Mouse (Mus musculus) liver (tissue): ENCODE measurements around the gene Rest.

Experiments
- DNase-seq: peaks from one replicate; pipeline ENCODE4 v3.0.0-alpha.2; 2020; ENCODE audit warnings: mixed read lengths

Gene Rest

DNA sequence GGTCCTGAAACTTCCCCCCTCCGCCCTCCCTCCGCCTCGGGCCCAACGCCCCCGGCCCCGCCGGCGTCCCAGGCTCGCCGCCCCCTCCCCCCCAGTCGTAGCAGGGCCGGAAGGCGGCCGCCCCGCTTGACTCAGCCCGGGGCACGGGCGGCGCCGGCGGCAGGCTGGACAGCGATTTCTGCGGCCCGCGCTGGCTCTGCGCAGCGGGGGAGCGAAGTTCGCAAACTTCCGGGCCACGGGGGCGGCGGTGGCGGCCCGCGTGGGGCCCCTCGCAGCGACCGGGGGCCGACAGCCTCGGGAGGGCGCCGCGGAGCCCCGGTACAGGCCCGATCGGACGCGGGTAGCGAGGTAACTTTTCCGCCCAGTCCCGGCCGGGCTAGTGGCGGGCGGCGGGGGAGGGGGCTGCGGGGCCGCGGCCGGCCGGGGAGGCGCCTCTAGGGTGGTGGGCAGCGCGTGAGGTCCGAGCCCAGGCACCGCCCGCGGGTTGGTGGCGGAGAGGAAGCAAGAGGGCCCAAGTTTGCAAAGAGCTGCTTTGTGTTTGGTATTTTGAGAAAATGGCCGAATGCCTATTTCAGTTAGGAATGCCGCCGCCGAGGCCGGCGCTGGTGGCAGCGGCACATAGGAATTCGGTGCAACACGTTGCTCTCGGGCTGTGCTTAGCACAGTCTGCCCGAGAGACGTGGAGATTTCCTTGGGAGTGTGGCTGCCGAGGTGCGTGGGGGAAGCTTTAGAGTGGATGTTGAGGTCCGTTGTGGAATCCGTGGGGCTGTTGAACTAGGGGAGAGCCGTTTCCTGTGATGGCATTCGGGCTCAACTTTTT is 985 bp downstream of the Rest start:
- peak; percentile 59 for DNase-seq

GRCm38 (mm10) chr5:77266886-77267401 is 1.7 kb downstream of the Rest start:
- DNase-seq, result peak; percentile 20

- DNase-seq, result no peak
Observed at GRCm38 (mm10) chr5:77267441-77267840, 2.1 kb downstream of the Rest start.

DNA sequence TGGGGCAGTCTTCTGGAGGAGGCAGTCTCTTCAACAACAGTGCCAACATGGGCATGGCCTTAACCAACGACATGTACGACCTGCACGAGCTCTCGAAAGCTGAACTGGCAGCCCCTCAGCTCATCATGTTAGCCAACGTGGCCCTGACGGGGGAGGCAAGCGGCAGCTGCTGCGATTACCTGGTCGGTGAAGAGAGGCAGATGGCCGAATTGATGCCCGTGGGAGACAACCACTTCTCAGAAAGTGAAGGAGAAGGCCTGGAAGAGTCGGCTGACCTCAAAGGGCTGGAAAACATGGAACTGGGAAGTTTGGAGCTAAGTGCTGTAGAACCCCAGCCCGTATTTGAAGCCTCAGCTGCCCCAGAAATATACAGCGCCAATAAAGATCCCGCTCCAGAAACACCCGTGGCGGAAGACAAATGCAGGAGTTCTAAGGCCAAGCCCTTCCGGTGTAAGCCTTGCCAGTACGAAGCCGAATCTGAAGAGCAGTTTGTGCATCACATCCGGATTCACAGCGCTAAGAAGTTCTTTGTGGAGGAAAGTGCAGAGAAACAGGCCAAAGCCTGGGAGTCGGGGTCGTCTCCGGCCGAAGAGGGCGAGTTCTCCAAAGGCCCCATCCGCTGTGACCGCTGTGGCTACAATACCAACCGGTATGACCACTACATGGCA is 2.8 kb downstream of the Rest start:
- DNase-seq, result no peak

GRCm38 (mm10) chr5:77269399-77269798 is 4.1 kb downstream of the Rest start:
- peak; percentile 23 for DNase-seq

DNA sequence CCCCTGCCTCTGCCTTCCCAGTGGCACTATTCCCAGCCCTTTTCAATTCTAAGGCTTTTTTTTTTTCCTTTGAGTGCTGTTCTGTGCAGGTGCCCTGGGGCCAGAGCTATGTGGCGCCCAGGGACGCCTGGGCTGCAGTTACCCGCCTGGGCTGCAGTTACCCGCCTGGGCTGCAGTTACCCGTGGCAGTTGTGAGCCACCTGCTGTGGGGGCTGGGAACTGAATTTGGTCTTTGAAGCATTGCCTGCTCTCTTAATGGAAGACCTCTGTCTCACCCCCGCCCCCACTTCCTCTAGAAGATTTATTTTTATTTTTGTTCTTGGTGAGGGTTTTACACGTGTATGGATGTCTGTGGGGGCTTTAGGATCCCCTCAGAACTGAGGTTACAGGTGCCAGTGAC is 7.9 kb downstream of the Rest start:
- no peak for DNase-seq

- DNase-seq, result peak; percentile 47
Observed at GRCm38 (mm10) chr5:77275950-77276349, 10.7 kb downstream of the Rest start.

DNA sequence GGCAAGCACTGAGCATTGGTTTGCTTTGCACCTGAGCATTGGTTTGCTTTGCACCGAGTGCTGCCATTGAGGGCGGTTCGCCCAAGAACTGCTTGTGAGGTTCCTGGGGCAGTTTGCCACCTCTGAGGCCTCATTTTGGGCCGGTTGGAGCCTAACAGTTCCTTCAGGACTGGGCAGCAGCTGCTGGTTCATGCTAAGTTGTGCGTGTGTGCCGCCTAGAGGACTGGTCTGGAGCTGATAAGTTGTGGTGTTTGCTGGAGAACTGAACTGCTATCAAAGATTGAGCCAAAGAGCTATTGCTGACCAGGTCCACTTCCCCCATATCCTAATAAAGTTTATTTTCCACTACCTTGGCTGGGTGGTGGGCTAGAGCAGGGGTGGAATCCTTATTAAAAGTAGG is 11.9 kb downstream of the Rest start:
- DNase-seq, result no peak

DNA sequence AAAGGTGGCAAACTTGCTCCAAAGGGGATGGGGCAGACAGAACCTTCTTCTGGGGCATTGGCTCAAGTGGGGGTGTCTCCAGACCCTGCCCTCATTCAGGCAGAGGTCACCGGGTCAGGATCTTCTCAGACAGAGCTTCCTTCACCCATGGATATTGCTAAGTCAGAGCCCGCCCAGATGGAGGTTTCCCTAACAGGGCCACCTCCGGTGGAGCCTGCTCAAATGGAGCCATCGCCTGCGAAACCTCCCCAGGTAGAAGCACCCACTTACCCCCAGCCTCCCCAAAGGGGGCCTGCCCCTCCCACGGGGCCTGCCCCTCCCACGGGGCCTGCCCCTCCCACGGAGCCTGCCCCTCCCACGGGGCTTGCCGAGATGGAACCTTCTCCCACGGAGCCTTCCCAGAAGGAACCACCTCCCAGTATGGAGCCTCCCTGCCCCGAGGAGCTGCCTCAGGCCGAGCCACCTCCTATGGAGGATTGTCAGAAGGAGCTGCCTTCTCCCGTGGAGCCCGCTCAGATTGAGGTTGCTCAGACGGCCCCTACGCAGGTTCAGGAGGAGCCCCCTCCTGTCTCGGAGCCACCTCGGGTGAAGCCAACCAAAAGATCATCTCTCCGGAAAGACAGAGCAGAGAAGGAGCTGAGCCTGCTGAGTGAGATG is 16.4 kb downstream of the Rest start:
- no peak for DNase-seq

GRCm38 (mm10) chr5:77282242-77282641 is 17.0 kb downstream of the Rest start:
- no peak for DNase-seq

DNA sequence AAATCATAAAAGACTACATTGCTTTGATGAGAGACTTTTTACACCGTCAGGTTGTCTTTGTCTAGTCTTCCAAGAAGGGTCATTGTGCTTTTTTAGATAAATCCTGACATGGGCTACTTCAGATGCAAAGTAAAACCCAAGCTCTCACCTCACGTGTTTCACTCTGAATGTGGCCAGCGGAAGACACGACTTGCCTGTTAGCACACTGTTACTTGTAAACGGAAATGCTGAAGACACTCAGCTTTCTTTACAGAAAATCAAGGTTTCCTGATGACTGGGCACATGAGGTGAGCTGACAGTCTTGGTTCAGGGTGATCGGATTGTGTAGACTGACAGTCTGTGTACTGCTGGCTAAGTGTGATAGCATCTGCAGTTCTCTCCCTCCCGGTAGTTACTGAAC is 20.4 kb downstream of the Rest start:
- no peak for DNase-seq

DNA sequence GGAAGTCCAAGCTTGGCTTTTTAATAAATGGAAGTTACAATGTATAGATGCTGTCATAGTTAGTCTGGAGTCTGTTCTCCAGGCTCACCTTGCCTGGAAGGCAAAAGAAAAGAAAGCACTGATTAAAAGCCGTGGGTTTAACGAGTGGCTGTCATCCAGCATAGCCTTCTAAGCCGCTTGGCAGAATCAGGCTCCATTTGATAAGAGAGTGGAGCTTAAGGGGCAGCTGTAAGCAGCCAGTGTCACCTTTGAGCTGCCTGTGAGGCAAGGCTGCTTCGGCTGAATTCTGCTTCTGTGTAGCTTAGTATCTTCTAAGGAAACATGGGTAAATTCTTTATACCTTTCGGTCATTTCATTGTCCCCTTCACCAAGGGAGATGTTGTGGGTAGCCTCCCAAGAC is 21.6 kb downstream of the Rest start:
- DNase-seq, result no peak

DNA sequence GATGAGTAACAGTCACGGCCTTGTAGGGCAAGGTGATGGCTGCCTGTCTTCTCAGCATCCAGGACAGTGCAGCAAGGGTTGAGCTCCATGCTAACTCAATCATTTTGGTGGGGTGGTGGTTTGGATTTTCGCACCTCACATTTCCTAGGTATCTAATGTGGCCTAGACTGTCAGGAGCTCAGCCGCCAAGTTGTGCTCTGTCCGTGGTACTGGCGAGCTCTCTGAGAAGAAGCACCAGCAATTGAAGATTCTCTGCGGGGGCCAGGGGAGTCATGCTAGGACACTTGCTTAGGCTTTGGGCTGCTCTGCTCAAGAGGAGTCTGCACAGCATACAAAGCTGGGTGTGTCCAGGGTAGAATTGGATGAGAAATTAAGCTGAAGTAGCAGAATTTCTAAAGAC is 22.6 kb downstream of the Rest start:
- no peak for DNase-seq

DNA sequence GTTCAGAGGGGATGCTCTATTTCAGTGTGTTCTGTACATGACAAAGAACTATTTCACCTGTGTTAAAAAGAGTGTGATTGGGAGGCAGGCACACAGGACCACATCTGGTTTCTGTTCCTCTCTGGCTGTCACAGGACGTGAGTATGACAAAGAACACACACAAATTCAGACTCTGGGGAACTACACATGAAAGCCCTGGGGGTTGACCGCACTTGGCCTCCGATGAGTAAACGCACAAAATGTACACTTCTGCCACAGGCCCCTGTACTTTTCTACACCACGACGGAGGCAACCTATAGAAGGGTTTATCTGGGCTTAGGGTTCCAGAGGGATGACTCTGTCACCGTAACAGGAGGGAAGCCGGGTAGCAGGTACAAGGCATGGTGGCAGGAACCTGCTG is 24.4 kb downstream of the Rest start:
- DNase-seq, result no peak

GRCm38 (mm10) chr5:77290606-77291005 is 25.3 kb downstream of the Rest start:
- DNase-seq, result no peak

DNA sequence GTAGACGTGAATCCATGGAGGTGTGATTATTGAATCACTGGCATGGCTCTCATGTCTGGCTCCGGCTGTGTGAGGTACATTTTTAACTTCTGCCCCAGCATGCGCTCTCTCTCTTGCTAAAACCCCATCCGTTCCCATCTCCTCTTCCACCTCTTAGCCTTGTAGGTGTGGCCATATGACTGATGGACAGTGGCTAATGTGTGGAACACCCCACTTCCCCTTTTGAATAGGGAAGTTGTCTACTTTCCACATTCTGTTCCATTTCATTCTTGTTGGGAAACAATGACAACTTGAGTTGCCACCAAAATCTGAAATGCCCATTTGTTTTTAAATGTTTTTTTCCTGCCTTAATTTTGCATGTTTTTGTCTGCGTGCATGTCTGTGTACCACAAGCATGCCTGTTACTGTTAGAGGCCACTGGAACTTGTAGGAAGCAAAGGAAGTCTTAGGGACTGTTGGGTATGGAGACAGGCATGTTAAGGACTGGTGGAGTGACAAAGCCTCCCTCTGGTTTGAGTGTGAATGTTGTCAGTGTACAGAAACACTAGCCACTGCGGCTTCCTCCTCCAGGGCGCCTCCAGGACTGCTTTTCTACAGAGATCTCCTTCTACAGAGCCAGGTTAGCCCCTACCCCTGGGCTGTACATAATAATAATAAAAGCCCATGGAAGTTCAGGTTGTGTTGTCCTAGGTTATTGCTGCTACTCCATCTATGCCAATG is 27.7 kb downstream of the Rest start:
- DNase-seq, result no peak

- DNase-seq, result no peak
Observed at GRCm38 (mm10) chr5:77299486-77299885, 34.2 kb downstream of the Rest start.

GRCm38 (mm10) chr5:77301296-77301903 is 36.1 kb downstream of the Rest start:
- DNase-seq, result no peak

DNA sequence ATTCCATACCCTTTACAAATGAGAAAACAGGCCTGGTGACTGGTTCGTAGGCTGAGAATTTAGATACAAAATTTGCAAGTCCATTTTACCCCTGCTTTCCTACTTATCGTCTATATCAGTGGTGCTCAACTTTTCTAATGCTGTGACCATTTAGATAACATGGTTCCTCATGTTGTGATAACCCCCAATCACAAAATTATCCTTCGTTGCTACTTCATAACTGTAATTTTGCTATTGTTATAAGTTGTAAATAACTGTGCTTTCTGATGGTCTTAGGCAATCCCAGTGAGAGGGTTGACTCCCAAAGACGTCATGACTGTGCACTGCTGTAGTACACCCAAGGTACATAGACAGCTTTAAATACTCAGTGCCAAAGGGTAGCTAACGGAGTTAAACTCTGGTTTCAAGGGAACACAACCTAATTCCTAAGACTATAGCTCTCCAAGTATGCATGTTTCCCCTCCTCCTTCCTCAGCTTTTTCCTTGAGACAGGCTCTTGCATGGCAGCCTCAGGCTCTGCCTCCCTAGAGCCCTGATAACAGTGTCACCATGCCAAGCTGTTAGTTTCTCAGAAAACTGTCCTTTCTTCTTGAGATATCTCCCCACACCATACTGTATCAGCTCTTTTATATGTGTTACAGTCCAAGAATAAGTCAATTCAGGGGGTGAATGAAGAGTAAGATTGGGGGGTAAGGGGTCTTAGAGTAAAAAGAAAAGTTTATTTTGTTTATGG is 42.7 kb downstream of the Rest start:
- peak; percentile 24 for DNase-seq

DNA sequence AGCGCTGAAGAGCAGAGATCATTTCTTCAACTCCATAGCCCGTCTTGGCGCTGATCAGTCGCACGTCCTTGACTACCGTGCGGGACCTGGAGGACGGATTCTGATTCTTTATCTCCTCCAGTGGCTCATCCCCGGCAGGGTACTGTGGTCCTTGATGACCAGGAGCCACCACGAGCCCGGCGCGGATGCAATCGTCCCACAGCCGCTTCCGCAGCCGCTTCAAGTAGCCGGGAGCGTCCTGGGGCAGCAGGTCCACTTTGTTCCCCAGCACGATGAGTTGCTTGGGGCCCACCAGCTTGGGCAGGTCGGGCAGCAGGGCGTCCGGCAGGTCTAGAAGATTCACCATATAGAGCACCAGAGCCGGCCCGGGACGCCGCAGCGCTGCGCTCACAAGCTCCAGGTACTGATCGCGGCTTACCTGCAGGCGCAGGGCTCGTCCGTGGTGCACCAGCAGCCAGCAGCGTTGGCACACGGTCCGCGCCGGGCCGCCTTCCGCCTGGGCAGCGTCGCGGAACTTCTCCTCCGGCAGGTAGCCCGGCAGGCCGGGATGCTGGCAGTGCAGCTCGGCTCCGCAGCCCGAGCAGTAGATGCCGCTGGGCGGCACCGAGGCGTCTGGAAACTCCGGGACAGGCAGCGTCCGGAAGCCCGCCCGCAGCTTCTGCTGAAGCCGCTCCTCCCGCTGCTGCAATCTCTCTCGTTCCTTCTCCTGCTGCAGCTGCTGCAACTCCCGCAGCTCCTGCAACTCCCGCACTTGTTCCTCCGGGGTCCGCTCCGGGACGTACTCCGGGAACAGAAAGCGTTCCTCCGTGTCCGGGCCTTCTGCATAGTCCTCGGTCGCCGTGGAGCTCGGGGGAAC is 44.0 kb downstream of the Rest start:
- DNase-seq, result peak; percentile 55
